8 mouse cellular contexts compared by ENCODE assay signal in the genomic region with DNA sequence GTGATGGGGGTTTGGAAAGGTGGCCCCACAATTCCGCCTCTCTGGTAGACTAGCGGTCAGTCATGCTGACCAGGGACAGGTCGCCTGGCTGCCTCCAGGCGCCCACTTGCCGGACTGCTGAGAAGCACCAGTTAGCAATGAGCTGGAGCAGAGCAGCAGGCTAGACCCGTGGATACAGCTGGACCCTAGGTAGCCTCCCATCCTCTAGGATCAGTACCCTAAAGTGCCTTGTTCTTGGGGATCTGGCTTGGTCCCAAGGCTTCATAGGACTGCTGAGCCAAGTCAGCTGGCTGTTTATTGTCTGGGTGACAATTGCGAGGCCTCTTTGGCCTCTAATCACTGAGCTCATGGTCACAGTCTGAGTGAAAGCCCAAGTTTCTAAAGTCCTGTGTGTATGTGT. TPM values are rescaled to one million over a fixed set of nuclear protein-coding genes. Genes with fewer than 3 reads are reported as not detected.
DNase-seq lines count a peak whose midpoint lies in the region; ATAC-seq and TF ChIP-seq lines count a peak whose summit lies in the region.

No protein-coding gene starts in this region.

- no peak for TF ChIP-seq EP300 in heart, postnatal 0 days (IDR thresholded peaks at IDR 0.05; ENCODE audit: low read depth)
- TF ChIP-seq EP300 in liver, embryonic 14.5 days (IDR thresholded peaks at IDR 0.05; ENCODE audit: low read depth) = no peak

- no peak for ATAC-seq in erythroblast, adult 5-6 weeks (replicated peaks; ENCODE audit: low FRiP score, poor library complexity, severe bottlenecking)
- ATAC-seq in heart, postnatal 0 days (ENCODE audit: insufficient read depth, low read depth) = no peak
- no peak for ATAC-seq in liver, embryonic 14.5 days (ENCODE audit: insufficient read depth)
- no peak; the same call in 1 of the 2 replicates for ATAC-seq in stomach, embryonic 16.5 days (ENCODE audit: insufficient read depth, low FRiP score)
- ATAC-seq in megakaryocyte-erythroid progenitor cell, adult 5-6 weeks (replicated peaks; ENCODE audit: low FRiP score, low TSS enrichment, poor library complexity, severe bottlenecking) = no peak

- H3K36me3 ChIP-seq in erythroblast, embryonic 14.5 days (ENCODE audit: control insufficient read depth) = no peaks in the 10 kb centered on the region
- no peaks in the 10 kb centered on the region for H3K36me3 ChIP-seq in heart, postnatal 0 days (replicated peaks; ENCODE audit: control insufficient read depth, insufficient read depth, low read length)
- no peaks in the 10 kb centered on the region for H3K36me3 ChIP-seq in liver, embryonic 14.5 days (replicated peaks; ENCODE audit: control insufficient read depth, insufficient read depth, low read depth)
- no peaks in the 10 kb centered on the region for H3K36me3 ChIP-seq in stomach, embryonic 16.5 days (ENCODE audit: control insufficient read depth, insufficient read depth, low read length)

- no peak overlapping the region; the same call in 1 of the 2 replicates for H3K27ac ChIP-seq in bone marrow, adult 2 months (ENCODE audit: control insufficient read depth, insufficient read depth, low read depth, low read length, poor library complexity)
- H3K27ac ChIP-seq in heart, postnatal 0 days (ENCODE audit: low read depth) = no peak overlapping the region
- no peak overlapping the region for H3K27ac ChIP-seq in liver, embryonic 14.5 days
- no peak overlapping the region for H3K27ac ChIP-seq in stomach, embryonic 16.5 days (ENCODE audit: low read length)

- 54% methylated on average over 7 of the region's 7 CpGs for WGBS in bone marrow, adult 2 months
- 23% methylated on average over 7 of the region's 7 CpGs for WGBS in heart, postnatal 0 days
- 26% methylated on average over 7 of the region's 7 CpGs for WGBS in liver, embryonic 14.5 days (ENCODE audit: insufficient replicate concordance)
- WGBS in stomach, embryonic 16.5 days = 13% methylated on average over 7 of the region's 7 CpGs

- TF ChIP-seq CTCF in bone marrow, adult 2 months (IDR thresholded peaks at IDR 0.05; ENCODE audit: control insufficient read depth, insufficient read depth, low read length) = no peak
- no peak for TF ChIP-seq CTCF in heart, postnatal 0 days (IDR thresholded peaks at IDR 0.05; ENCODE audit: low read depth)
- TF ChIP-seq CTCF in liver, embryonic 14.5 days (IDR thresholded peaks at IDR 0.05; ENCODE audit: low read depth) = no peak

- peaks cover 30% of the 10 kb centered on the region for H3K27me3 ChIP-seq in erythroblast, embryonic 14.5 days (ENCODE audit: control insufficient read depth)
- H3K27me3 ChIP-seq in heart, postnatal 0 days (ENCODE audit: control insufficient read depth, insufficient read depth, low read length) = peaks cover 6% of the 10 kb centered on the region; the same call in 1 of the 2 replicates
- H3K27me3 ChIP-seq in liver, embryonic 14.5 days (ENCODE audit: control insufficient read depth, insufficient read depth, low read length) = peaks cover 23% of the 10 kb centered on the region
- peaks cover 3% of the 10 kb centered on the region; the same call in 1 of the 2 replicates for H3K27me3 ChIP-seq in stomach, embryonic 16.5 days (ENCODE audit: control insufficient read depth, insufficient read depth, low read length)

- peak overlapping the region; percentile 100 for H3K4me2 ChIP-seq in heart, postnatal 0 days (ENCODE audit: low read depth, low read length)
- peak overlapping the region; percentile 64 for H3K4me2 ChIP-seq in liver, embryonic 14.5 days (ENCODE audit: low read depth)
- H3K4me2 ChIP-seq in stomach, embryonic 16.5 days (ENCODE audit: low read depth, low read length) = peak overlapping the region; percentile 96

- H3K9me3 ChIP-seq in erythroblast, embryonic 14.5 days (ENCODE audit: control insufficient read depth, low read length) = no peaks in the 10 kb centered on the region
- H3K9me3 ChIP-seq in heart, postnatal 0 days (replicated peaks; ENCODE audit: control insufficient read depth, low read length) = no peaks in the 10 kb centered on the region
- H3K9me3 ChIP-seq in liver, embryonic 14.5 days (ENCODE audit: control insufficient read depth, low read length) = no peaks in the 10 kb centered on the region
- no peaks in the 10 kb centered on the region for H3K9me3 ChIP-seq in stomach, embryonic 16.5 days (replicated peaks; ENCODE audit: control insufficient read depth, low read length)

- peak overlapping the region; percentile 38 for H3K4me3 ChIP-seq in erythroblast, embryonic 14.5 days (replicated peaks)
- peak overlapping the region; percentile 29 for H3K4me3 ChIP-seq in bone marrow, adult 2 months (replicated peaks; ENCODE audit: control insufficient read depth, low read depth, low read length)
- H3K4me3 ChIP-seq in heart, postnatal 0 days (ENCODE audit: low read depth, low read length) = peak overlapping the region; percentile 71
- H3K4me3 ChIP-seq in liver, embryonic 14.5 days (ENCODE audit: insufficient read depth in 1 of 2, low read depth in 2 of 2, low read length in 2 of 2) = peak overlapping the region; percentile 13 to 54
- peak overlapping the region; percentile 73 for H3K4me3 ChIP-seq in stomach, embryonic 16.5 days (replicated peaks; ENCODE audit: low read length)

- TF ChIP-seq POLR2A in bone marrow, adult 2 months (IDR thresholded peaks at IDR 0.05; ENCODE audit: borderline replicate concordance, control insufficient read depth, low read depth, low read length) = no peak

- DNase-seq in heart, postnatal 0 days (ENCODE audit: low spot score) = no peak
- DNase-seq in liver, embryonic 14.5 days (ENCODE audit: low read depth in 3 of 3, low spot score in 3 of 3) = no peak
- no peak for DNase-seq in frontal cortex, postnatal 14 days (ENCODE audit: low spot score in 2 of 2)

- H3K4me1 ChIP-seq in erythroblast, embryonic 14.5 days (ENCODE audit: control insufficient read depth) = no peaks in the 10 kb centered on the region
- peaks cover 1% of the 10 kb centered on the region; the same call in 1 of the 2 replicates for H3K4me1 ChIP-seq in bone marrow, adult 2 months (ENCODE audit: control insufficient read depth, insufficient read depth, low read length)
- no peaks in the 10 kb centered on the region for H3K4me1 ChIP-seq in heart, postnatal 0 days (ENCODE audit: control insufficient read depth, insufficient read depth)
- H3K4me1 ChIP-seq in liver, embryonic 14.5 days (replicated peaks; ENCODE audit: control insufficient read depth in 2 of 2, insufficient read depth in 2 of 2, low read length in 1 of 2) = 0 out of 4 replicates have a peak, but pooled peaks cover 0 to 3% of the 10 kb centered on the region in 2 experiments
- no peaks in the 10 kb centered on the region for H3K4me1 ChIP-seq in stomach, embryonic 16.5 days (ENCODE audit: control insufficient read depth, insufficient read depth, low read length)

- peak overlapping the region; percentile 60; the same call in 1 of the 2 replicates for H3K9ac ChIP-seq in heart, postnatal 0 days (replicated peaks; ENCODE audit: low read depth, low read length)
- H3K9ac ChIP-seq in liver, embryonic 14.5 days (replicated peaks) = no peak overlapping the region
- peak overlapping the region; percentile 82 for H3K9ac ChIP-seq in stomach, embryonic 16.5 days (ENCODE audit: low read length)

RNA-seq across cellular contexts. Expression of gene Gas7, which starts 0.8 kb away (rescaled TPM):
- polyA plus RNA-seq in erythroblast, embryonic 14.5 days (2012) = 0.01 and 0.06 TPM in 2 replicates
- total RNA-seq in erythroblast, adult 5-6 weeks (2015; ENCODE audit: low replicate concordance) = 7.5 and 8.6 TPM in 2 replicates
- 4.5 and 5.5 TPM in 2 replicates for total RNA-seq in erythroblast, adult 5-6 weeks (2017; ENCODE audit: low replicate concordance)
- 13.8 and 18.1 TPM in 2 replicates for polyA plus RNA-seq in bone marrow, adult 2 months (2011; ENCODE audit: insufficient read depth, insufficient read length, low replicate concordance, missing spikeins)
- 5.3 and 23.2 TPM in 2 replicates for total RNA-seq in heart, postnatal 0 days (2014; rRNA removed; ENCODE audit: low replicate concordance)
- polyA plus RNA-seq in heart, postnatal 0 days (2015; fragmentation: Nextera tagmentation; extraction: Ambion mirVana) = 4.6 and 4.8 TPM in 2 replicates
- 0.48 and 0.49 TPM in 2 replicates for polyA plus RNA-seq in liver, embryonic 14.5 days (2012; rRNA removed)
- 0.77 and 1.1 TPM in 2 replicates for polyA plus RNA-seq in liver, embryonic 14.5 days (2014; fragmentation: Nextera tagmentation; extraction: Ambion mirVana)
- polyA plus RNA-seq in stomach, embryonic 16.5 days (2015; fragmentation: Nextera tagmentation; extraction: Ambion mirVana) = 15.5 and 18.8 TPM in 2 replicates
- total RNA-seq in megakaryocyte-erythroid progenitor cell, adult 5-6 weeks (2014; fragmentation: Nextera tagmentation) = 0.67 and 3.4 TPM in 2 replicates
- total RNA-seq in megakaryocyte-erythroid progenitor cell, adult 5-6 weeks (2017) = 0.80 and 1.3 TPM in 2 replicates
